Mouse (Mus musculus) limb, embryonic 14.5 days (tissue): ENCODE measurements at regions not wholly inside any gene's neighbourhood (a gene's known extent, or its start where the extent isn't known, plus 50 kb on each side); places are given as distances from the start of the nearest gene placed in this dataset.

ENCODE experiments used
- ATAC-seq: fragments of 200-750 bp; cut with Nextera tagmentation; 2 replicates; pipeline ENCODE4 v1.8.0; 2017; ENCODE audit warnings: low read depth, moderate number of reproducible peaks, moderate TSS enrichment; ENCODE audit not compliant: low FRiP score
- DNase-seq: peaks from one replicate; pipeline ENCODE4 v3.0.0-alpha.2; 2015; ENCODE audit warnings: low spot score
- H3K27ac ChIP-seq: fragments of 300-500 bp; sonication (generic); replicated peaks from 2 replicates; pipeline ENCODE4 v1.5.1; 2014; ENCODE audit warnings: low read depth, mild to moderate bottlenecking, low read length, moderate library complexity, mixed read lengths
- H3K27me3 ChIP-seq: fragments of 300-500 bp; sonication (generic); 2 replicates; pipeline ENCODE4 v1.6.1; 2014; ENCODE audit warnings: low read length, mixed read lengths; ENCODE audit not compliant: control insufficient read depth, insufficient read depth
- H3K36me3 ChIP-seq: fragments of 300-500 bp; sonication (generic); 2 replicates; pipeline ENCODE4 v1.6.1; 2014; ENCODE audit warnings: mild to moderate bottlenecking, low read length, moderate library complexity, mixed read lengths; ENCODE audit not compliant: control insufficient read depth, insufficient read depth
- H3K4me1 ChIP-seq: fragments of 300-500 bp; sonication (generic); 2 replicates; pipeline ENCODE4 v1.6.1; 2014; ENCODE audit warnings: antibody characterized with exemption, low read length, mixed read lengths; ENCODE audit not compliant: control insufficient read depth, insufficient read depth
- H3K4me2 ChIP-seq: fragments of 300-500 bp; sonication (generic); replicated peaks from 2 replicates; pipeline ENCODE4 v1.6.1; 2014; ENCODE audit warnings: low read depth, mild to moderate bottlenecking, low read length, moderate library complexity; ENCODE audit not compliant: severe bottlenecking
- H3K4me3 ChIP-seq: fragments of 300-500 bp; sonication (generic); replicated peaks from 2 replicates; pipeline ENCODE4 v1.5.1; 2014; ENCODE audit warnings: low read length
- H3K9ac ChIP-seq: fragments of 300-500 bp; sonication (generic); 2 replicates; pipeline ENCODE4 v1.6.1; 2014; ENCODE audit warnings: mild to moderate bottlenecking, low read depth, low read length, moderate library complexity; ENCODE audit not compliant: severe bottlenecking
- H3K9me3 ChIP-seq: fragments of 300-500 bp; sonication (generic); 2 replicates; pipeline ENCODE4 v1.6.1; 2016; ENCODE audit warnings: low read length; ENCODE audit not compliant: control insufficient read depth
- POLR2A ChIP-seq: fragments of 200-500 bp; IDR thresholded peaks from 2 replicates; pipeline ENCODE4 v1.8.0; 2012; ENCODE audit warnings: inconsistent platforms, mild to moderate bottlenecking, moderate library complexity, borderline replicate concordance; ENCODE audit not compliant: insufficient read depth, insufficient read length; ENCODE audit errors: extremely low read depth
- WGBS: fragments of 180-500 bp; shearing (Covaris S2); extraction: QIAGEN DNeasy Blood & Tissue Kit; methylation state at CpG from one replicate; pipeline ENCODE4 v1.1.7; 2014; 5-methylcytosine and 5-hydroxymethylcytosine counted together

DNA sequence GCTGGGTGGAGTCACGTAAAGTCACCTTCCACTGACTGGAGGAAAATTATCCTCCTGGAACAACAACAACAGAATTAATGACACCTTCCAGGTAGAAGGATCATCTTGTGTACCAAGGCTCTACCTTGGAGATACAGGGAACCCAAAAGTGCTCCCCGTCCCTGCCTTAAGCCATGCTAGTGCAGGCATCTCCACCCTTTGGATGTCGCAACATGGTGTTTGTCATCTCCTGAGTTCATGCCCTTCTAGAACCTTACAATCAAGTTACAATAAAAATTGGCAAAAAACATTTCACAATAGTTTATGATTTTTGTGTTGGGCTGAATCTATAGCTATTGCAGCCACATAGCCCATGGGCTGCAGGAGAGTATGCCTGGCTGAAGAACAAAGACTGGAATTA lies 305.5 kb downstream of the Epha4 start:
- peaks cover 7% of the 10 kb centered on the region; the same call in 1 of the 2 replicates for H3K4me1 ChIP-seq
- no peak for DNase-seq
- no peaks in the 10 kb centered on the region for H3K36me3 ChIP-seq
- WGBS, result 81% methylated on average over 3 of the region's 3 CpGs
- H3K27ac ChIP-seq, result no peak overlapping the region
- no peak for ATAC-seq
- no peak for TF ChIP-seq POLR2A
- no peak overlapping the region for H3K4me3 ChIP-seq
- no peaks in the 10 kb centered on the region for H3K27me3 ChIP-seq
- no peak overlapping the region for H3K9ac ChIP-seq
- H3K9me3 ChIP-seq, result no peaks in the 10 kb centered on the region
- H3K4me2 ChIP-seq, result no peak overlapping the region

DNA sequence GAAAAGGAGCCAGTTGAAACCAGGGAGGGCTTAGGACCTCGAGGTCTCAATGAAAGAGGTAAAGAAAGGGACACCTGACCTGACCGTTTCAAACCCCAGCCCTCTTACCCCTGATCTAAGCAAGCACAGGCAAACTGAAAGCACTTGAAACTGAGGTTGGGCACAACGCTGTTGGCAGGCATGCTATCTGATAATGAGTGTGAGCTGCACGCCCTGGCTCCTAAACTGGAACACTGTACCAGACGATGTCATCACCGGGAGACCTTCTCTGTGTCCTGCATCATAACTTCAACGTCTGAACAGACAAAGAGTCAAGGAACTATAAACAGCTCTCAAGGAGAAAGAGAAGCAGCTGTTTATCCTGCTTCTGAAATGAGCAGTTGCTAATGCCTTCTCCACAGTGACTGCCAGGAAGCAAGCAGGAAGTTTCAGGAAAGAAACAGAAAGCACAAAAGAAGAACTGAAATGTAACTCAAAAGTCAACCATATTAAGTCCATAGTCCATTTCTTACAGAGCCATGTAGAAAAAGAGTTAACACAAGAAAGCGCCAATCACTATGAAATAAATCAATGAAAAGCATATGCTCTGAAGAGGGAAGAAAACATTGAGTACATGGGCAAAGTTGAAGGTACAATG lies 301.3 kb downstream of the Epha4 start:
- ATAC-seq (no peak), DNase-seq (no peak)
- Histone ChIP-seq H3K9ac (no peak overlapping the region), H3K27me3 (no peaks in the 10 kb centered on the region), H3K4me3 (no peak overlapping the region), H3K4me1 (peaks cover 7% of the 10 kb centered on the region; the same call in 1 of the 2 replicates), H3K9me3 (no peaks in the 10 kb centered on the region), H3K36me3 (no peaks in the 10 kb centered on the region), H3K27ac (no peak overlapping the region), H3K4me2 (no peak overlapping the region)
- 43% methylated on average over 8 of the region's 8 CpGs for WGBS
- TF ChIP-seq POLR2A, result no peak

DNA sequence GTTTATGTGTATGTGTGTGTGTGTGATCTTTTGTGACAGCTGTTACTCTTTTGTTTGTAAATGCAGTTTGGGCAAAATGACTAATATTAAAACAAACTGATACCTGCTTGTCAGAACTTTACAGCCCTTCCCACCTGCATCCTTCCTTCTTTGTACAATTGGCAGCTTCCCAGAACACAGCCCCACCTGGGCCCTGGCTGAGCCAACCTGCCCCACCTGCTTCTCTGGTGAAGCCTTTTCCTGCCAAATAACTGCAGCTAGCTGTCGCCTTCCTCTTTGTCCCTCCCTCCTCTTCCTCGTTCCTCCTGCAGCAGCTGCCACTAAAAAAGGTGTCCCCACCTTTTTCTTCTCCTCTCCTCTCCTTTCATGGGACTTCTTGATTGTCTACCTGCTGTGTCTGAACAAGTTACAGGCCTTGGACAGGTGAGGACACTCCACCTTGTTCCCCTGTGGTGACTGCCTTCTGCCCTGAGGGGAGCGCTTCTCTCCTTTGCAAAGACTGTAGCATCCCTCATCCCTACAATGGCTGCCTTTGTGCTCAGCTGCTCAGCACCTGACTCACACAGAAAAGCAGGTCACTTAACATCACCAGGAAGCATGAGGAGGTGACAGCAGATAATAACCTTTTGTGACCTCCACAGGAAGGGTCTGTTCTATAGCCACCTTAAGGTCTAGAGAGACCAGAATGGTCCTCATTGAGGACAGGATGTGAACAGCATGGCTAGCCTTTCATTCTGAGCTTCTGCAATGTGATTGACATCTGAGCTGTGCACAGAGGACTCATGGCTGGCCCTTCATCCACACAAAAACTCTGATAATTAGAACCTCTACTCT lies 295.2 kb downstream of the Epha4 start:
- Histone ChIP-seq H3K4me1 (peaks cover 15% of the 10 kb centered on the region), H3K27me3 (no peaks in the 10 kb centered on the region), H3K36me3 (no peaks in the 10 kb centered on the region), H3K27ac (no peak overlapping the region), H3K9me3 (no peaks in the 10 kb centered on the region), H3K4me3 (no peak overlapping the region), H3K9ac (no peak overlapping the region), H3K4me2 (no peak overlapping the region)
- WGBS, result 53% methylated on average over 3 of the region's 3 CpGs
- ATAC-seq (no peak; the same call in 1 of the 2 replicates), DNase-seq (no peak)
- TF ChIP-seq POLR2A, result no peak

DNA sequence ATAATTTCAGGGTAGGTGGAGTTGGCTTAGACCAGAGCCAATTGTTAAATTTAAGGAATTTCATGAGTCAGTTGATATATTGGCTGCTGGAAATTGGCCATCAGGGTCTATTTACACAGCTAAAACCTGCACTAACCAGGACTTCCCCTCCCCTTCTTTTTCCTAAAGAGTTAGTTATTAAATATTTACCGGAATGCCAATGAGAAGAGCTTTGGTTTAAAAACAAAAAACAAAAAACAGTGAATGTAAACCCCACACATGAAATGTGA lies 294.6 kb downstream of the Epha4 start:
- Histone ChIP-seq H3K9ac (no peak overlapping the region), H3K9me3 (no peaks in the 10 kb centered on the region), H3K4me3 (no peak overlapping the region), H3K4me1 (peaks cover 15% of the 10 kb centered on the region), H3K27ac (no peak overlapping the region), H3K36me3 (no peaks in the 10 kb centered on the region), H3K4me2 (no peak overlapping the region), H3K27me3 (no peaks in the 10 kb centered on the region)
- ATAC-seq (peak; percentile 37; the same call in 1 of the 2 replicates), DNase-seq (peak; percentile 31)
- WGBS, result 35% methylated on average over 1 of the region's 1 CpGs
- TF ChIP-seq POLR2A, result no peak

DNA sequence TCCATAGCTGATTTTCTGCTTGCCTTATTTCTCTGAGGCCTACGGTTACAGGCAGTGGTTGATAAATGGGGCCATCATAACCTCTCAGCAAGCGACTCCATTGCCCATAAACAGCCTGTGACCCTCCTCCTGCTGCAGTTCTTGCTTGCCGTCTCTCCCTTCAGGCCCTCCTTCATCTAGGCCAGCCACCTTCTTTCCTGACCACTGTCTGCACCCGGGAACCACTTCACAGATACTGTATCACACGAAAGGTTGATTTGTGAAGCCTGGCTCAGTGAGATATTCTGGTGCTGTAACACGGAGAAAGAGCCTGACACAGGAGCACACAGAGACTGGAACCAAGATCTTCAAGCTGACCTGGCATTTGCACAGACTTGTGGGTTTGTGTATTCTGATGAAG lies 294.1 kb downstream of the Epha4 start:
- no peak for TF ChIP-seq POLR2A
- Histone ChIP-seq H3K36me3 (no peaks in the 10 kb centered on the region), H3K4me1 (peaks cover 17% of the 10 kb centered on the region), H3K4me3 (no peak overlapping the region), H3K9me3 (no peaks in the 10 kb centered on the region), H3K27ac (no peak overlapping the region), H3K27me3 (no peaks in the 10 kb centered on the region), H3K9ac (no peak overlapping the region), H3K4me2 (no peak overlapping the region)
- 51% methylated on average over 6 of the region's 6 CpGs for WGBS
- DNase-seq, result no peak
- ATAC-seq, result no peak
